Mouse (Mus musculus) liver, postnatal 0 days (tissue): ENCODE measurements at regions not wholly inside any gene's neighbourhood (a gene's known extent, or its start where the extent isn't known, plus 50 kb on each side); places are given as distances from the start of the nearest gene placed in this dataset.

ENCODE experiments used
- CTCF ChIP-seq: sonication (generic); IDR thresholded peaks from 2 replicates; pipeline ENCODE4 v1.5.1; 2016; ENCODE audit warnings: antibody characterized with exemption, low read depth
- EP300 ChIP-seq: IDR thresholded peaks from 2 replicates; pipeline ENCODE4 v1.6.1; 2016; ENCODE audit warnings: antibody characterized with exemption, low read depth, mild to moderate bottlenecking

GRCm38 (mm10) chr16:51906686-51907085 is 124.3 kb upstream of the Cblb start:
- TF ChIP-seq CTCF = no peak
- no peak for TF ChIP-seq EP300
